Mouse (Mus musculus) monocyte, adult 2 months (primary cell): ENCODE measurements around the gene Tjp3.
A peak's percentile ranks its signal among the peaks of the same experiment; 100 is the strongest.
"Not testable (repeated sequence)": the region's sequence is repeated elsewhere in the genome, so short reads cannot be mapped to it uniquely, and the experiment has no call there.

Experiments
- DNase-seq, 2 experiments: peaks; one replicate each; pipeline ENCODE4 v3.0.0; 2022; ENCODE audit warnings: low spot score in 2 of 2, low read depth in 1 of 2

Tjp3 gene

DNA sequence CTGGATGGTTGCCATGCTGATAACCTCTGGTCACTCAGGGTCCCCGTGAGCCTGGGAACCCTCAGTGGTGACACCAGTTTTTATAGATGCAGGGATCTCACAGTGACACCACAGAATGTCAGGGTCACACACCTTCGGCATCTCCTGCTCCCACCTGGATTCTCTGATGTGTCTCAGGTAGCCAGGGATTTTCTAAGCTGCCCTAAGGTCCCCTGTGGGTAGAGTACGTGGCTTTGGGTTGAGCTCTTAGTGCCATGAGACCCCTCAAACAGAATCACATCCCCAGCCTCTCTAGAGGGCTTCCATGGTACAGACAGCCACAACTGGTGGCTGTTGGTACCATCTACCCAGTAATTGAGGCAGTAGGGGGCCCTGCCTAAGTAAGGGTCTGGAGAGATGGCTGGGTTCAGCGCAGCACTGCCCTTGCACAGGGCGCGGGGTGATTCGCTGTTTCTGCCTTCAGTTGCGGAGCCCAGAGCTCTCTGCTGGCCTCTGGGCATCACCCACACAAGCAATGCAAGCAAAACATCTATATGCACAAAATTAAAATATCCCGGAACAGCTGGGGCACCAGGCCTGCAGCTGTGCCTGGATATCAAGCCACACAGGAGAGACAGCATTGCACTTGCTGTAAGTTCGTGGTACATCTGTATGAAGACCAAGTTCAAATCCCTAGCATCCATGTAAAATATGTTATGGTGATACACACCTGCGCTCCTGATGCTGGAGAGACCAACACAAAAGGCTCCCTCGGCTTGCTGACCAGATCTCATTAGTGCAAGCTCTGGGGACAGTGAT, 54.7 kb downstream of the Tjp3 start:
- no peak for DNase-seq

DNA sequence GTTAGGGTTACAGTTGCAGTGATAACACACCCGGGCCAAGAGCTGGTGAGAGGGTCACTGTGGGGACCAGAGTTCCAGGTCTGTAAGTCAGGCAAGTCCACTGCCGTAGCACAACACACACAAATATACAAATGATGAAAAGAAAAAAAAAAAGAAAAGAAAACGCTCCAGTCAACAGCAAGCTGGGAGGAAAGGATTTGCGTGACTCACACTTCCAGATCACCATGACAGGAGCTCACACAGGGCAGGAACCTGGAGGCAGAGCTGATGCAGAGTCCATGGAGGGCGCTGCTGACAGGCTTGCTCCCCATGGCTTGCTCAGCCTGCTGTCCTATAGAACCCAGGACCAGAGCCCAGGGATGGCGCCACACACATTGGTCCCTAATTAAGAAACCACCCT, 57.2 kb downstream of the Tjp3 start:
- DNase-seq = no peak

DNA sequence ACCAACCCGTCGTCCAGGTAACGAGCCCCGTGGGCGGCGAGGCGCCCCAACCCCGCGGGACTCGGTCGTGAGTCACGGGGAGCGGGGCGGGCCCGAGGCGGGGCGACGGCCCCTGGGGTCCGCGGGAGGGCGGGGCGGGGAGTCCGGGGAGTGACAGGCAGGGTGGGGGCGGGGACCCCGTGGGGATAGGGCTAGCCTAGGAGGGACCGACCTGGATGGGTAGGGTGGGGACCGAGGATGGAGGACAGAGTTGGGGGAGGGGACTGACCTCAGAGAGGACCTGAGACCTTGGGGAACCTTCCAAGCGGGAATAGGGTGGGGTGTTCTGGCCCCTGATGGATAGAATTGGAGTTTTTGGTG, 58.2 kb downstream of the Tjp3 start:
- DNase-seq = no peak

DNA sequence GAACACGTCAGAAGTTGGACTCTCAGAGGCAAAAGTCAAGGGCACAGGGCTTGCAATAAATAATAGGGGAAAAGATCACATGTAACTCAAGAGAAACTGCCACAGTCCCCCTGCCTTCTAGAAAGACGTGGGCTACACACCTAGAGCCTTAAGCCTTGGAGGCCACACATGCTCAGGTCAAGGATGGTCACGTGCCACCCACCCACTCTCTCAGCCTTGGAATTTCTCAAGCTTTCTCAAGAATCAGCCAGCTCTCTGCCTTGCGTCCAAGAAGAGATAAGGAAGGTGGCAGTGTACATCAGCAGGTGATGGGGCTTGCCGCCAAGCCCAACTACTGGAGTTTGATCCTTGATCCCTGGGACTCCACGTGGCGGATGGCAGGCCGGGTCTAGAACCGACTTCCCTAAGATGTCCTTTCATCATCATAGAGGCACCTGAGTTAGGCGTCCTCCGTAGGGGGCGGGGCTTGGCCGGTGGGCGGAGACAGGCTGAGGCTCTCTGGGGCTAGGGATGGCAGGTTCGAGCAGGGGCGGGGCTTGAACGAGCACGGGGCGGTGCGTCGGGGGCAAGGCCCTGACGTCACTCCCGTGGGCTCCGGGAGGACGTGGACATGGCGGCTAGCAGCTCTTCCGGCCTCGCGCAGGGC, 58.7 kb downstream of the Tjp3 start, which contains the start of gene Zfr2:
Zfr2 (plus strand) TSS at position 576 of the 646 bp plus-strand sequence.
- DNase-seq = peak; percentile 65 to 80

DNA sequence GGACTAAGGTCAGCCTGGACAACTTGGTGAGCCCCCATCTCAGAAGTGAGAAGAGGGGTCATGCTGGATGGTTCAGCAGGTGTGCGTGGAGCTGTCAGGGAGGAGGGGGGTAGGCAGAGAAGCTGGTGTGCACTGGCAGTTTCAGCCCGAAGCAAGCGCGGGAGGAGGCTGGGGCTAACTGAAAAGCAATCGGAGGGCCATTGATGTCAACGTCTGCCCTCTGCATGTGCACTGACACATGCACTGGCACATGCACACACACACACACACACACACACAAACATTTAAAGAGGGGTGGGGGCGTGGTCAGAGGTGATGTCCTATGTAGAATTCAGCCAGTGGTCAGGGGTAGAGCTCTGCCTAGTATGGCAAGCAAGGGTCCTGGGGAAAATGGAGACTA, 59.9 kb downstream of the Tjp3 start:
- DNase-seq = no peak

DNA sequence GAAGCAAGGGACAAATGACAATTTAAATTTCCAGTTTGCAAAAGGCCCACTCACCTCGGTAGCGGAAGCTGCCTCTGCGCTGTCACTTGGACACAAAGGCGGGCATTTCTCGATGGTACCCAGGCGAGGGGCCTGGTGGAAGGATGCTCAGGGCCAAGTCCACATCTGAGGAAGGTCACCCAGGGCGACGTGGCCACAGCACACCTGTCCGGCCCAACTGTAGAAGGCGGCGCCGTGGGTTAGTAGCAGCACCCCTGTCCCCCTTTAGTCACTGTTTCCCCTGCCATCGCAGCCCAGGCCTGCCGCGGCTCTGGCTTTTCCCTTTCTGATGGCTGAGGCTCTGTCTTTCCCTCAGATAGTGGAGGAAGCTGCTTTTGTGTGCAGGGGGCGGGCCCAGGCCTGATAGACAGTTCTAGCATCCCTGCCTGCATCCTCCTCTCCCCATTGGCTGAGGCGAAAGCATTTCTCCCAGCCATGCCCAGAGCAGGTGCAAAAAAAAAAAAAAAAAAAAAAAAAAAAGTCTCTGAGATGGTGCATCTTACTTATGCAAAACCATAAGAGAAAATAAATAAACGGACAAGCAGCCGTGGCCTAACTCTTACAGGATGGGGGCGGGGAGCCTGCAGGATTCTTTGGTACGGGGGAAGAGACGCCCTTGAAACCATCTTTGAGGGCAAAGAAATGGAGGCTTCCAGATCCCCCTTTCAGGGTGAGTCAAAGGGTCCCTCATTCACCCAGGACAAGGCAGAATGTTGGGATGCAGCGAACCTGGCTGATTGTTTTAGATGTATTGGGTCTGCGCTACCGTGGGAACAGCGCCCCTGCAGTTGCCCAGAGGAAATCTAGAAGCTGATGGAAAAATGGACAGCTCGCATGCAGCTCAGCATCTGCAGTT, 60.7 kb downstream of the Tjp3 start, which contains the start of gene Atcay:
Atcay (minus strand) TSS at position 396 of the 895 bp plus-strand sequence.
- DNase-seq = no peak

DNA sequence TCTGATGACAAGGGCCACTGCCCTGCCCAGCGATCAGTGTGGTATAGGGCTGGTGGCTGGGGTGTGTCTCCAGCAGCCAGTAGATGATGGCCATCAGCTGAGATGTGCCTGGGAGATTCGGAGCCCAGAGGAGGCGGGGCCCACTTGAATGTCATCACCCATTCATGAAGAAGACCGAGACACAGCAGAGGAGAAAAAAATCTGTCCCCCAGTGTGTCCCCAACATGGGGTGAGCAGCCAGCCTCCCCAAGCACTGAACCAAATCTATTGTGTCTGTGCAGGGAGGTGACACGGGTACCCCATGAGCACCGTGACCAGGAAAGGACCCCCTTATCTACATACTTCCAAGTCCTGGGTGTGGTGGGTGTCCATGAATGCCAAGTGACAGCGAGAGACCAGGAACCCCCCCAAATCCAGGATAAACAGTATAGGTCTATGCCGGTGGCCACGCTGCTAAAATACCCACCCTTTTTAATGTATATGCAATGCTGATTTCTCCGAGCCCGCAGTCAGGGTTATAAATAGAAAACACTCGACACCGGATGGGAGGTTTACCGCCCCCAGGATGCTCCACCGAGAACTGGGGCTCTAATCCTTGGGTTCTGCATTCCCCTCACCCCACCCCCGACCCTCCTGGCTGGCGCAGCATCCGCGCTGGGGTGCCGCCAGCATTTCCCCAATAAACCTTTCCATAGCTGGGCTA, 61.5 kb downstream of the Tjp3 start:
- no peak for DNase-seq

DNA sequence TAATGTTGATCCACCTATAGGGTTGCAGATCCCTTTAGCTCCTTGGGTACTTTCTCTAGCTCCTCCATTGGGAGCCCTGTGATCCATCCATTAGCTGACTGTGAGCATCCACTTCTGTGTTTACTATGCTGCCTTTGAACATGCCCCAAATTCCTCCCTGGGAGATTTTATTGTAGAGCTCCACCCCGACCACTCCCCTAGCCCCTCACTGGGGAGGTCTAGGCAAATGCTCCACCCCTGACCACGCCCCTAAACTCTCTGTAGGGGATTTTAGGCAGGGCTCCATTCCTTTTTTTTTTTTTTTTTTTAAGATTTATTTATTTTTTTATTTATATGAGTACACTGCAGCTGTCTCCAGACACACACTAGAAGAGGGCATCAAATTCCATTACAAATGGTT, 67.7 kb downstream of the Tjp3 start:
- DNase-seq = not testable (repeated sequence)
